Comparison of ENCODE assay signal across 13 mouse cellular contexts in genomic region chr10:68240094-68240803, GRCm38 (mm10). TPM values are rescaled to one million over a fixed set of nuclear protein-coding genes. Genes with fewer than 3 reads are reported as not detected.
A peak's percentile ranks its signal among the peaks of the same experiment; 100 is the strongest.
DNase-seq lines count a peak whose midpoint lies in the region; ATAC-seq and TF ChIP-seq lines count a peak whose summit lies in the region.
"Had no signal": no experiment of that assay in that cellular context is flagged by ENCODE, and none has a peak within 500 bp of the region (broad histone marks: within the 10 kb centered on the region; RNA-seq: fewer than 3 reads in every experiment).

No protein-coding gene starts in this region.

- ATAC-seq in kidney, embryonic 15.5 days (replicated peaks; ENCODE audit: low FRiP score) = no peak
- no peak for ATAC-seq in cerebellum, adult (ENCODE audit: insufficient number of reproducible peaks, low FRiP score, low TSS enrichment)

- peaks cover 36% of the 10 kb centered on the region for H3K36me3 ChIP-seq in kidney, embryonic 15.5 days
- no peaks in the 10 kb centered on the region for H3K36me3 ChIP-seq in ES-E14 (ENCODE audit: control insufficient read depth, insufficient read depth, low read length, poor library complexity, severe bottlenecking)
- peaks cover 28% of the 10 kb centered on the region for H3K36me3 ChIP-seq in macrophage (ENCODE audit: inconsistent target)
- H3K36me3 ChIP-seq: G1E had no signal

- H3K9ac ChIP-seq in kidney, embryonic 15.5 days = no peak overlapping the region
- no peak overlapping the region for H3K9ac ChIP-seq in ES-E14 (ENCODE audit: insufficient read depth, low read depth, low read length, poor library complexity, severe bottlenecking)

- WGBS in kidney, embryonic 15.5 days = 26% methylated on average over 3 of the region's 3 CpGs
- WGBS in macrophage (ENCODE audit: missing documents) = 69% methylated on average over 2 of the region's 3 CpGs

- in situ Hi-C loops in ES-E14 (cut with MboI; ENCODE audit: low sequenced_read_pairs in 2 of 2, unreplicated experiment in 2 of 2) = no loop called here

- no peaks in the 10 kb centered on the region for H3K9me3 ChIP-seq in kidney, embryonic 15.5 days (replicated peaks)
- no peaks in the 10 kb centered on the region for H3K9me3 ChIP-seq in ES-E14 (ENCODE audit: control insufficient read depth, insufficient read depth, low read depth, low read length)

- no peak overlapping the region for H3K4me3 ChIP-seq in kidney, embryonic 15.5 days (replicated peaks)
- no peak overlapping the region for H3K4me3 ChIP-seq in ES-E14 (ENCODE audit: insufficient read depth in 1 of 2, low read depth in 1 of 2, low read length in 2 of 2, poor library complexity in 1 of 2, severe bottlenecking in 1 of 2)
- no peak overlapping the region; the same call in 1 of the 2 replicates for H3K4me3 ChIP-seq in macrophage (ENCODE audit: inconsistent target)

- intact Hi-C loops in heart, postnatal 14 days (cut with DNase I) = no loop called here

- no peaks in the 10 kb centered on the region for H3K27me3 ChIP-seq in kidney, embryonic 15.5 days

- peak overlapping the region; percentile 78 for H3K27ac ChIP-seq in kidney, embryonic 15.5 days
- no peak overlapping the region for H3K27ac ChIP-seq in ES-E14 (ENCODE audit: insufficient read depth, low read depth, low read length, poor library complexity, severe bottlenecking)
- H3K27ac ChIP-seq in macrophage = peak overlapping the region; percentile 92

- H3K79me2 ChIP-seq in macrophage (ENCODE audit: inconsistent target) = peaks cover 43% of the 10 kb centered on the region

- H3K4me2 ChIP-seq in kidney, embryonic 15.5 days = no peak overlapping the region

- H3K4me1 ChIP-seq in kidney, embryonic 15.5 days = peaks cover 30% of the 10 kb centered on the region
- peaks cover 2 to 4% of the 10 kb centered on the region in 2 experiments; a peak in 3 of 4 replicates for H3K4me1 ChIP-seq in ES-E14 (ENCODE audit: control insufficient read depth in 2 of 2, insufficient read depth in 2 of 2, low read length in 2 of 2, poor library complexity in 1 of 2)

- no peak for DNase-seq in kidney, adult 18-20 months
- DNase-seq in 416B (ENCODE audit: low read depth) = peak; percentile 27
- DNase-seq in ES-E14 (ENCODE audit: low read depth, low spot score) = no peak
- no peak for DNase-seq in left cerebral cortex, adult 9 months (ENCODE audit: low spot score in 2 of 2)
- DNase-seq in heart, postnatal 14 days = no peak
- DNase-seq: adrenal gland, adult 8-10 months; cerebellum, adult 2 months; gastrocnemius, postnatal 25 days; heart, postnatal 36 days had no signal

TF ChIP-seq in ES-E14, 5 proteins besides CTCF, POLR2A, EP300 and RAD21:
- TF ChIP-seq ZC3H11A (IDR thresholded peaks at IDR 0.05; ENCODE audit: borderline replicate concordance, low read depth, low read length) = no peak
- TF ChIP-seq CHD2 (IDR thresholded peaks at IDR 0.05; ENCODE audit: low read depth, low read length) = no peak
- 0 out of 2 replicates have a peak, but pooled peaks have one; percentile 37 for TF ChIP-seq ZNF384 (IDR thresholded peaks at IDR 0.05; ENCODE audit: low read depth, low read length)
- no peak for TF ChIP-seq MAFK (IDR thresholded peaks at IDR 0.05; ENCODE audit: insufficient read depth, low read depth, low read length)
- TF ChIP-seq HCFC1 (IDR thresholded peaks at IDR 0.05; ENCODE audit: borderline replicate concordance, insufficient read depth, low read length) = no peak

RNA-seq across cellular contexts. Expression of gene Arid5b, which starts 38.3 kb away (rescaled TPM):
- 35.8 and 38.6 TPM in 2 replicates for polyA plus RNA-seq in kidney, embryonic 15.5 days (2015; fragmentation: Nextera tagmentation; extraction: Ambion mirVana)
- total RNA-seq in ES-E14 (2012; rRNA removed) = 24.6 and 26.2 TPM in 2 replicates
- total RNA-seq in macrophage (2018; cell fraction: chromatin; rRNA removed) = 100 to 1,000 TPM in 24 of 26 experiments, 10 to 100 TPM in 2; 96.4 to 294 (median 157) TPM
- total RNA-seq in macrophage (2018; cell fraction: cytosol; rRNA removed) = 10 to 100 TPM; 28.3 to 41.0 (median 31.6) TPM
- total RNA-seq in macrophage (2018; cell fraction: nucleus; rRNA removed) = 100 to 1,000 TPM in 24 of 26 experiments, 10 to 100 TPM in 2; 78.1 to 319 (median 144) TPM
- 7.3 to 20.3 TPM (median 17.2 TPM) in 3 replicates for polyA plus RNA-seq in macrophage (2018)
- 10 to 100 TPM; 25.6 to 26.0 TPM for total RNA-seq in heart, postnatal 14 days (2021)
- polyA plus RNA-seq: G1E had no signal
